ENCODE assay signal across 20 mouse cellular contexts in genomic region chr11:81964561-81964960, GRCm38 (mm10). TPM values are rescaled to one million over a fixed set of nuclear protein-coding genes. Genes with fewer than 3 reads are reported as not detected.
"Had no signal": no experiment of that assay in that cellular context is flagged by ENCODE, and none has a peak within 500 bp of the region (broad histone marks: within the 10 kb centered on the region; RNA-seq: fewer than 3 reads in every experiment).

No protein-coding gene starts in this region.

- ATAC-seq: midbrain, embryonic 13.5 days had no signal

- H3K4me1 ChIP-seq: liver, embryonic 13.5 days had no signal

- H3K27ac ChIP-seq: left cerebral cortex, adult 2 months; liver, embryonic 13.5 days; midbrain, embryonic 13.5 days; neural tube, embryonic 13.5 days; stomach, embryonic 15.5 days had no signal

- DNase-seq: kidney, adult 18-20 months; kidney, postnatal 10 days; kidney, postnatal 36 days; layer of hippocampus, postnatal 36 days; liver, embryonic 13.5 days; lung, adult 2 months; lung, postnatal 14 days; lung, postnatal 4 days; right cerebral cortex, postnatal 25 days; spleen, adult 18-20 months; thymus, postnatal 25 days had no signal

- H3K9ac ChIP-seq: liver, embryonic 13.5 days; midbrain, embryonic 13.5 days; neural tube, embryonic 13.5 days; stomach, embryonic 15.5 days had no signal

- H3K4me3 ChIP-seq: left cerebral cortex, adult 2 months; liver, embryonic 13.5 days; midbrain, embryonic 13.5 days; neural tube, embryonic 13.5 days; stomach, embryonic 15.5 days had no signal

- H3K4me2 ChIP-seq: liver, embryonic 13.5 days; midbrain, embryonic 13.5 days; neural tube, embryonic 13.5 days; stomach, embryonic 15.5 days had no signal

- H3K9me3 ChIP-seq: liver, embryonic 13.5 days; midbrain, embryonic 13.5 days; neural tube, embryonic 13.5 days; stomach, embryonic 15.5 days had no signal

- H3K36me3 ChIP-seq: liver, embryonic 13.5 days; midbrain, embryonic 13.5 days; neural tube, embryonic 13.5 days; stomach, embryonic 15.5 days had no signal

RNA-seq across cellular contexts. Expression of gene Asic2, which starts 3.7 kb away (rescaled TPM):
- total RNA-seq: megakaryocyte progenitor cell, adult 5-6 weeks; megakaryocyte-erythroid progenitor cell, adult 5-6 weeks had no signal
- polyA plus RNA-seq: liver, adult 2 months; liver, embryonic 13.5 days; liver, embryonic 16.5 days; thymus, postnatal 0 days had no signal
